Mouse (Mus musculus) frontal cortex, adult (tissue): ENCODE data around the gene Cntnap1.
"Not testable (repeated sequence)": the region's sequence is repeated elsewhere in the genome, so short reads cannot be mapped to it uniquely, and the experiment has no call there.

ENCODE experiments used
- ATAC-seq: cut with Nextera tagmentation; 2 replicates; pipeline ENCODE4 v1.9.2; 2017; ENCODE audit warnings: mild to moderate bottlenecking, moderate library complexity, mixed read lengths; ENCODE audit not compliant: low TSS enrichment

The Cntnap1 gene

GRCm38 (mm10) chr11:101149178-101150105 is 20.9 kb upstream of the Cntnap1 start:
- ATAC-seq = no peak

GRCm38 (mm10) chr11:101151063-101151462 is 19.3 kb upstream of the Cntnap1 start:
- no peak for ATAC-seq

GRCm38 (mm10) chr11:101152825-101153224 is 17.5 kb upstream of the Cntnap1 start:
- ATAC-seq = no peak

GRCm38 (mm10) chr11:101154648-101155047 is 15.7 kb upstream of the Cntnap1 start:
- no peak for ATAC-seq

- no peak for ATAC-seq
Observed at GRCm38 (mm10) chr11:101155151-101155550, 15.2 kb upstream of the Cntnap1 start.

GRCm38 (mm10) chr11:101155728-101156371 is 14.5 kb upstream of the Cntnap1 start, which contains the start of gene Tubg2:
Tubg2 (plus strand) TSS chr11:101155907.
- peak; percentile 92 for ATAC-seq

- not testable (repeated sequence) for ATAC-seq
Observed at GRCm38 (mm10) chr11:101160151-101160550, 10.2 kb upstream of the Cntnap1 start.

- not testable (repeated sequence) for ATAC-seq
Observed at GRCm38 (mm10) chr11:101160981-101161505, 9.3 kb upstream of the Cntnap1 start.

GRCm38 (mm10) chr11:101161551-101161950 is 8.8 kb upstream of the Cntnap1 start:
- ATAC-seq = no peak

- ATAC-seq = no peak
Observed at GRCm38 (mm10) chr11:101162301-101162700, 8.0 kb upstream of the Cntnap1 start.

- ATAC-seq = no peak
Observed at GRCm38 (mm10) chr11:101162772-101163171, 7.6 kb upstream of the Cntnap1 start.

GRCm38 (mm10) chr11:101163476-101164350 is 6.6 kb upstream of the Cntnap1 start:
- no peak for ATAC-seq

- no peak for ATAC-seq
Observed at GRCm38 (mm10) chr11:101164351-101164665, 6.0 kb upstream of the Cntnap1 start.

- no peak for ATAC-seq
Observed at GRCm38 (mm10) chr11:101164677-101165580, 5.4 kb upstream of the Cntnap1 start.

GRCm38 (mm10) chr11:101166357-101166756 is 4.0 kb upstream of the Cntnap1 start:
- ATAC-seq = no peak

GRCm38 (mm10) chr11:101167211-101167962 is 2.9 kb upstream of the Cntnap1 start:
- no peak for ATAC-seq

- no peak for ATAC-seq
Observed at GRCm38 (mm10) chr11:101167963-101168300, 2.4 kb upstream of the Cntnap1 start.

GRCm38 (mm10) chr11:101168301-101168980 is 1.9 kb upstream of the Cntnap1 start:
- no peak for ATAC-seq

- ATAC-seq = no peak
Observed at GRCm38 (mm10) chr11:101169301-101170107, 819 bp upstream of the Cntnap1 start.
